Mouse (Mus musculus) intestine, postnatal 0 days (tissue): ENCODE data around the gene Ppp6r1. TPM values are rescaled to one million over a fixed set of nuclear protein-coding genes. Genes with fewer than 3 reads are reported as not detected.
A peak's percentile ranks its signal among the peaks of the same experiment; 100 is the strongest.

ENCODE experiments used
- ATAC-seq: fragments of 200-750 bp; cut with Nextera tagmentation; 2 replicates; pipeline ENCODE4 v1.8.0; 2017; ENCODE audit warnings: mild to moderate bottlenecking, moderate TSS enrichment, moderate library complexity
- H3K27ac ChIP-seq: fragments of 300-500 bp; sonication (generic); 2 replicates; pipeline ENCODE4 v1.5.1; 2014; ENCODE audit warnings: mild to moderate bottlenecking, low read depth, low read length, moderate library complexity
- H3K27me3 ChIP-seq: fragments of 300-500 bp; sonication (generic); replicated peaks from 2 replicates; pipeline ENCODE4 v1.6.1; 2014; ENCODE audit warnings: low read length, mixed read lengths; ENCODE audit not compliant: control insufficient read depth, insufficient read depth
- H3K36me3 ChIP-seq: fragments of 300-500 bp; sonication (generic); 2 replicates; pipeline ENCODE4 v1.6.1; 2014; ENCODE audit warnings: mild to moderate bottlenecking, moderate library complexity; ENCODE audit not compliant: control insufficient read depth, insufficient read depth
- H3K4me1 ChIP-seq: fragments of 300-500 bp; sonication (generic); replicated peaks from 2 replicates; pipeline ENCODE4 v1.6.1; 2014; ENCODE audit warnings: antibody characterized with exemption, low read length, mixed read lengths; ENCODE audit not compliant: control insufficient read depth, insufficient read depth
- H3K4me2 ChIP-seq: fragments of 300-500 bp; sonication (generic); replicated peaks from 2 replicates; pipeline ENCODE4 v1.6.1; 2014; ENCODE audit warnings: low read depth, mild to moderate bottlenecking, moderate library complexity
- H3K4me3 ChIP-seq: fragments of 300-500 bp; sonication (generic); 2 replicates; pipeline ENCODE4 v1.5.1; 2014; ENCODE audit warnings: low read depth, low read length
- H3K9ac ChIP-seq: fragments of 300-500 bp; sonication (generic); 2 replicates; pipeline ENCODE4 v1.6.1; 2014; ENCODE audit warnings: mild to moderate bottlenecking, low read depth, low read length
- H3K9me3 ChIP-seq: fragments of 300-500 bp; sonication (generic); 2 replicates; pipeline ENCODE4 v1.6.1; 2016; ENCODE audit warnings: mixed run types; ENCODE audit not compliant: control insufficient read depth
- CTCF ChIP-seq: sonication (generic); IDR thresholded peaks from 2 replicates; pipeline ENCODE4 v1.5.1; 2016; ENCODE audit warnings: low read depth, mild to moderate bottlenecking, control low read depth, antibody characterized with exemption, moderate library complexity
- WGBS: fragments of 180-500 bp; shearing (Covaris S2); extraction: QIAGEN DNeasy Blood & Tissue Kit; methylation state at CpG from one replicate; pipeline ENCODE4 v1.1.7; 2014; 5-methylcytosine and 5-hydroxymethylcytosine counted together
- polyA plus RNA-seq: library from polyadenylated mRNA; unstranded; fragments of >200 nt; fragmentation: Nextera tagmentation; extraction: Ambion mirVana; gene quantifications from 2 replicates; pipeline ENCODE4 v1.2.1, GENCODE M21; 2015

The Ppp6r1 gene
- polyA plus RNA-seq, 1 experiment from 2014 or later: 4.7 TPM

DNA sequence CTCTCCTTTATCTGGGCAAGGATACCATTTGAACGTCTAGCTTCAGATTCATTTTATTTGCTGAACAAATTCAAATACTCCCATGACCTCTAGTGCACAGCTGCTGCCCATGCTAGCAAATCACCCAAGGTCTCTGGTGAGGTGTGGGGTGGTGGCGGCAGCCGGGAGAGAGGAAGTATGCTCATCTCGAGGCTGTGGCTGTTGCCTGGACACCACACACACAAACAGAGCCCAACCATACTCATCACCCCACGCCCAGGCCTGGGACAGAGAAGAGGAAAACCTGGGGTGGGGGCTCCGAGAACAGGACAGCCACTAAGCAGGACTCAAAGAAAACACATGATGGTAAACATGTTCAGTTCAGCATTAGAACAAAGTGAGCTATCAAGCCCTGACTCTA is 11.5 kb downstream of the Ppp6r1 start:
- no peak overlapping the region for H3K9ac ChIP-seq
- H3K9me3 ChIP-seq: no peaks in the 10 kb centered on the region
- H3K4me3 ChIP-seq: no peak overlapping the region
- no peaks in the 10 kb centered on the region; the same call in 1 of the 2 replicates for H3K4me1 ChIP-seq
- H3K27me3 ChIP-seq: no peaks in the 10 kb centered on the region
- ATAC-seq: peak; percentile 56; the same call in 1 of the 2 replicates
- 28% methylated on average over 6 of the region's 6 CpGs for WGBS
- H3K27ac ChIP-seq: no peak overlapping the region
- peaks cover 41% of the 10 kb centered on the region for H3K36me3 ChIP-seq
- H3K4me2 ChIP-seq: no peak overlapping the region
- no peak for TF ChIP-seq CTCF

DNA sequence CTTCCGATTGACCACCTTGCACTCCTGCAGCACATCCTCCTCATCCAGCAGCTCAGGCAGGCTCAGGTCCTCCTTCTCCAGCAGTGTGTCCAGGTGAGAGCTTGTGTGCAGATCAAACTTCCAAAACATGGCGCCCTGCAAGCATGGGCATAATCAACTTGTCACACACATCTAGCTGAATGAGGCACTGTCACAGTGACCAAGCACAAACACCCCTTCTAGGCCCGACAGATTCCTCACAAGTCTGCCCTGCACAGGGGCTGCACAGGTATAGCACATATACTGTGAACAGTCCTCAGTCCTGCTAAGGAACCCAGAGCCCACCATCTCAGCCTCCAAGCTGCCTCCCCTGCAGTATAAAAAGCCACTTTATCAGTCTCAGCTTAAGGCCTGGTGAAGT is 12.0 kb downstream of the Ppp6r1 start:
- Histone ChIP-seq H3K9me3 (no peaks in the 10 kb centered on the region), H3K4me2 (no peak overlapping the region), H3K27ac (no peak overlapping the region), H3K4me1 (no peaks in the 10 kb centered on the region; the same call in 1 of the 2 replicates), H3K4me3 (no peak overlapping the region), H3K36me3 (peaks cover 46% of the 10 kb centered on the region), H3K9ac (no peak overlapping the region), H3K27me3 (no peaks in the 10 kb centered on the region)
- no peak for TF ChIP-seq CTCF
- WGBS: 92% methylated on average over 3 of the region's 3 CpGs
- ATAC-seq: no peak

- ATAC-seq: no peak
- TF ChIP-seq CTCF: no peak
- no peak overlapping the region for H3K27ac ChIP-seq
- no peak overlapping the region for H3K4me2 ChIP-seq
- 92% methylated on average over 6 of the region's 6 CpGs for WGBS
- H3K4me1 ChIP-seq: no peaks in the 10 kb centered on the region; the same call in 1 of the 2 replicates
- no peak overlapping the region for H3K4me3 ChIP-seq
- no peaks in the 10 kb centered on the region for H3K9me3 ChIP-seq
- no peak overlapping the region for H3K9ac ChIP-seq
- peaks cover 78% of the 10 kb centered on the region for H3K36me3 ChIP-seq
- H3K27me3 ChIP-seq: no peaks in the 10 kb centered on the region
Measured at GRCm38 (mm10) chr7:4643225-4643624, 15.6 kb downstream of the Ppp6r1 start.

- 70% methylated on average over 7 of the region's 7 CpGs for WGBS
- TF ChIP-seq CTCF: no peak
- H3K36me3 ChIP-seq: peaks cover 84% of the 10 kb centered on the region
- no peak overlapping the region for H3K9ac ChIP-seq
- no peak overlapping the region for H3K4me3 ChIP-seq
- no peak overlapping the region for H3K27ac ChIP-seq
- H3K4me1 ChIP-seq: no peaks in the 10 kb centered on the region
- ATAC-seq: no peak
- H3K9me3 ChIP-seq: no peaks in the 10 kb centered on the region
- H3K27me3 ChIP-seq: no peaks in the 10 kb centered on the region
- no peak overlapping the region for H3K4me2 ChIP-seq
Measured at GRCm38 (mm10) chr7:4641956-4642355, 16.9 kb downstream of the Ppp6r1 start.

GRCm38 (mm10) chr7:4641155-4641554 is 17.7 kb downstream of the Ppp6r1 start:
- H3K4me3 ChIP-seq: no peak overlapping the region
- H3K27me3 ChIP-seq: no peaks in the 10 kb centered on the region
- H3K9ac ChIP-seq: no peak overlapping the region
- H3K27ac ChIP-seq: no peak overlapping the region
- peak; percentile 40 for TF ChIP-seq CTCF
- H3K36me3 ChIP-seq: peaks cover 80% of the 10 kb centered on the region
- no peak overlapping the region for H3K4me2 ChIP-seq
- ATAC-seq: no peak
- H3K9me3 ChIP-seq: no peaks in the 10 kb centered on the region
- 89% methylated on average over 11 of the region's 11 CpGs for WGBS
- H3K4me1 ChIP-seq: no peaks in the 10 kb centered on the region

GRCm38 (mm10) chr7:4636179-4636578 is 22.6 kb downstream of the Ppp6r1 start:
- peaks cover 80% of the 10 kb centered on the region for H3K36me3 ChIP-seq

More at GRCm38 (mm10) chr7:4636179-4636578, 22.6 kb downstream of the Ppp6r1 start:
- Histone ChIP-seq H3K4me3 (no peak overlapping the region), H3K4me2 (no peak overlapping the region), H3K27me3 (no peaks in the 10 kb centered on the region), H3K9ac (no peak overlapping the region), H3K4me1 (no peaks in the 10 kb centered on the region), H3K27ac (no peak overlapping the region; the same call in 1 of the 2 replicates), H3K9me3 (no peaks in the 10 kb centered on the region)
- 81% methylated on average over 4 of the region's 4 CpGs for WGBS
- TF ChIP-seq CTCF: no peak
- no peak for ATAC-seq
